In the genomic region with DNA sequence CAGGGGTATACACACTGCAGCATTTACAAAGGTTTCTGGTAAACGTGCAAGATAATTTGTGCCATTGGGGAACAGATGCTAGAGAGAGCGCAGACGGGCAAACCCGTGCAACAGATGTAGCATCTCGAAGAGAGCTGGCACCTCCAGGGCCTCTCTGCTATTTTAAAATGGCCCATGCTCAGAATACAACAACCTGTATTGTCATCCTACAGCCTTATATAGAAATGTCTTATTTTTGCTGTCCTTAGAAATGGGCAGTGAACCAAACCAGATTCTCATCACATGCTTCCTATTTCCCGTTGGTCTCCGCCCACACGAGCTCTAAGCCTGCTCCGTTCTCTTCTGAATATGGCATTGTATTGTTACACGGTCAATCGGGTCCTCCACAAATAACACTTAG, we compare ENCODE assay signal across 13 mouse cellular contexts. TPM values are rescaled to one million over a fixed set of nuclear protein-coding genes. Genes with fewer than 3 reads are reported as not detected.
DNase-seq lines count a peak whose midpoint lies in the region; ATAC-seq and TF ChIP-seq lines count a peak whose summit lies in the region.
"Had no signal": no experiment of that assay in that cellular context is flagged by ENCODE, and none has a peak within 500 bp of the region (broad histone marks: within the 10 kb centered on the region; RNA-seq: fewer than 3 reads in every experiment).

No protein-coding gene starts in this region.

- peaks cover 3% of the 10 kb centered on the region for H3K4me1 ChIP-seq in stomach, postnatal 0 days (replicated peaks; ENCODE audit: control insufficient read depth, insufficient read depth)

- H3K27ac ChIP-seq in stomach, postnatal 0 days (replicated peaks): no peak overlapping the region
- H3K27ac ChIP-seq: hindbrain, embryonic 13.5 days; limb, embryonic 12.5 days had no signal

- TF ChIP-seq EP300 in stomach, postnatal 0 days (optimal IDR thresholded peaks at IDR 0.05): no peak

- H3K4me2 ChIP-seq in stomach, postnatal 0 days (replicated peaks; ENCODE audit: low read depth): no peak overlapping the region
- H3K4me2 ChIP-seq: hindbrain, embryonic 13.5 days; limb, embryonic 12.5 days had no signal

- intact Hi-C loops in left cerebral cortex, postnatal 14 days (cut with DNase I): no loop called here

- no peak overlapping the region for H3K9ac ChIP-seq in stomach, postnatal 0 days (ENCODE audit: low read length)
- H3K9ac ChIP-seq: hindbrain, embryonic 13.5 days; limb, embryonic 12.5 days had no signal

- no peak overlapping the region for H3K4me3 ChIP-seq in stomach, postnatal 0 days (ENCODE audit: low read depth, low read length)
- H3K4me3 ChIP-seq: hindbrain, embryonic 13.5 days; limb, embryonic 12.5 days had no signal

- no peaks in the 10 kb centered on the region for H3K9me3 ChIP-seq in stomach, postnatal 0 days (ENCODE audit: control insufficient read depth, low read length)
- H3K9me3 ChIP-seq: hindbrain, embryonic 13.5 days; limb, embryonic 12.5 days had no signal

- 62% methylated on average over 11 of the region's 11 CpGs for WGBS in stomach, postnatal 0 days

- peak; percentile 36; the same call in 1 of the 2 replicates for ATAC-seq in common myeloid progenitor, adult 5-6 weeks (replicated peaks; ENCODE audit: low read depth, poor library complexity, severe bottlenecking)
- no peak for ATAC-seq in stomach, postnatal 0 days (ENCODE audit: low FRiP score, low TSS enrichment)
- no peak for ATAC-seq in erythroblast, adult 5-6 weeks (replicated peaks; ENCODE audit: low FRiP score, poor library complexity, severe bottlenecking)
- ATAC-seq: intestine, postnatal 0 days had no signal

- no peak for TF ChIP-seq CTCF in stomach, postnatal 0 days (IDR thresholded peaks at IDR 0.05; ENCODE audit: low read depth)

- no peaks in the 10 kb centered on the region for H3K27me3 ChIP-seq in stomach, postnatal 0 days (ENCODE audit: control insufficient read depth, insufficient read depth, low read length)
- H3K27me3 ChIP-seq: hindbrain, embryonic 13.5 days had no signal

- no peaks in the 10 kb centered on the region for H3K36me3 ChIP-seq in stomach, postnatal 0 days (ENCODE audit: control insufficient read depth, insufficient read depth, low read length)
- H3K36me3 ChIP-seq: hindbrain, embryonic 13.5 days; limb, embryonic 12.5 days had no signal

- peak; percentile 22 to 56 for DNase-seq in frontal cortex, adult 2 months (ENCODE audit: extremely low spot score in 1 of 2, low spot score in 1 of 2)
- no peak for DNase-seq in frontal cortex, postnatal 14 days (ENCODE audit: low spot score in 2 of 2)
- DNase-seq in 416B (ENCODE audit: low read depth): peak; percentile 75
- peak; percentile 47 to 78 for DNase-seq in left cerebral cortex, postnatal 14 days (ENCODE audit: low spot score in 2 of 2)
- DNase-seq in stomach, postnatal 0 days (ENCODE audit: low spot score): no peak
- DNase-seq in gastrocnemius, postnatal 25 days: no peak
- DNase-seq: cerebellum, postnatal 14 days; thymus, postnatal 36 days had no signal

RNA-seq across cellular contexts. Expression of gene Echdc3, which starts 3.7 kb away (rescaled TPM):
- polyA plus RNA-seq in frontal cortex, adult 2 months (2012; rRNA removed): 1.2 and 1.3 TPM in 2 replicates
- total RNA-seq in common myeloid progenitor, adult 5-6 weeks (2017): 0.78 TPM in 1 of 2 replicates, not detected in the other
- total RNA-seq in left cerebral cortex, postnatal 14 days (2021): under 1 TPM; 0.37 to 0.70 TPM
- 8.1 and 9.1 TPM in 2 replicates for polyA plus RNA-seq in stomach, postnatal 0 days (2015; fragmentation: Nextera tagmentation; extraction: Ambion mirVana)
- total RNA-seq in erythroblast, adult 5-6 weeks (2015; ENCODE audit: low replicate concordance): not detected in 2 replicates
- total RNA-seq in erythroblast, adult 5-6 weeks (2017; ENCODE audit: low replicate concordance): 1.1 and 1.8 TPM in 2 replicates
- total RNA-seq in gastrocnemius, postnatal 25 days (2021): 1 to 10 TPM; 6.1 to 7.4 TPM

Comparison
In these comparisons a context has a peak if more than half of its experiments do, and no peak if none do; other contexts are left out.
1. DNase-seq: peak in frontal cortex, adult 2 months (2 of 2), 416B (single experiment) and left cerebral cortex, postnatal 14 days (2 of 2); none in frontal cortex, postnatal 14 days (0 of 2), stomach, postnatal 0 days (single experiment) and gastrocnemius, postnatal 25 days (single experiment).